Mouse (Mus musculus) v-Abl transformed pro-B cells (cell line): ENCODE measurements around the gene Dab1.

ENCODE experiments used
- in situ Hi-C, 2 experiments: fragments of 400-800 bp; cut with MboI; formaldehyde crosslinking; loops; one replicate each; pipeline ENCODE4 v1.15.1; 2025; ENCODE audit not compliant: unreplicated experiment in 2 of 2

Gene Dab1

GRCm38 (mm10) chr4:104691026-104691425 lies 1071.9 kb downstream of the Dab1 start:
- in situ Hi-C loops: no loop called here

DNA sequence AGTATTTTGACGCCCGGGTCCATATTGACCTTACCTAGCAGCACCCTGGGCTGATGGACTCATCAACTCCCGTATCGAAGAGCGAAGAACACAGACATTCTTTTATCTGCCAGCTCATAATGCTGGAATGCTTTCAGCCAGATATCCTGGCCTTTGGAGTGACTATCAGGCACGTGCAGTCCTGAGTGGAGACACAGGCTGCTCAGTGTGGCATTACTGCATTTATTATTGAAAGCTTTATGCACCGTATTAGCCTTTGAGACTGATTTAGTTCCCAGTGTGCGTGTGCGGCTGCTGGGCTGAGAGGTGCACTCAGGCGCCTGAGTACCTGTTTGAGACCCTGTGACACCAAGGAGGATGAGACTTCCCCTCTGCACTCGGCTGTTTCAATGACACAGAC lies 1075.0 kb downstream of the Dab1 start:
- in situ Hi-C loops: no loop called here

DNA sequence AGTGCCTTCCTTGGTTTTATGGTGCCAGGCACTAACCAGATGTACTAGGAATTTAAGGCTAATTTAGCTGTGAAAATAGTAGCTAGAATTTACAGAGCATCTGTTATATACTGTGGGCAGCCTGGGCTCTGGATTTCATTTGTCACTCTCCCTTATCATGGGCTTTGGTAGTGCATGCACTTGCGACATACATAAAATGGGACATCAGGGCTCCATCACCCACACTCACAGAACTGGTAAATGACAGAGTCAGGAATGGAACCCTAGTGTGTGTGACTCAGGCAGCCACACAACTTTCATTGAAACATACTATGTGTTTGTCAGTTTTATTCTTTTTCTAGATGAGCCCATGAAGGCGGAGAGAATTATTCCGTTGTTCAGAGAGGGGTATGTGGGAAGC lies 1077.4 kb downstream of the Dab1 start:
- in situ Hi-C loops: no loop called here

GRCm38 (mm10) chr4:104697703-104698102 lies 1078.5 kb downstream of the Dab1 start:
- in situ Hi-C loops: no loop called here

- in situ Hi-C loops: no loop called here
These were observed 1086.8 kb downstream of the Dab1 start for GRCm38 (mm10) chr4:104705664-104706645.

GRCm38 (mm10) chr4:104712338-104713083 lies 1093.4 kb downstream of the Dab1 start:
- in situ Hi-C loops: no loop called here

- in situ Hi-C loops: no loop called here
These were observed 1095.9 kb downstream of the Dab1 start for GRCm38 (mm10) chr4:104714925-104715519.

GRCm38 (mm10) chr4:104715857-104716256 lies 1096.7 kb downstream of the Dab1 start:
- in situ Hi-C loops: no loop called here

- in situ Hi-C loops: no loop called here
These were observed 1097.3 kb downstream of the Dab1 start for GRCm38 (mm10) chr4:104716506-104716905.

GRCm38 (mm10) chr4:104718973-104719795 lies 1100.0 kb downstream of the Dab1 start:
- in situ Hi-C loops: no loop called here

DNA sequence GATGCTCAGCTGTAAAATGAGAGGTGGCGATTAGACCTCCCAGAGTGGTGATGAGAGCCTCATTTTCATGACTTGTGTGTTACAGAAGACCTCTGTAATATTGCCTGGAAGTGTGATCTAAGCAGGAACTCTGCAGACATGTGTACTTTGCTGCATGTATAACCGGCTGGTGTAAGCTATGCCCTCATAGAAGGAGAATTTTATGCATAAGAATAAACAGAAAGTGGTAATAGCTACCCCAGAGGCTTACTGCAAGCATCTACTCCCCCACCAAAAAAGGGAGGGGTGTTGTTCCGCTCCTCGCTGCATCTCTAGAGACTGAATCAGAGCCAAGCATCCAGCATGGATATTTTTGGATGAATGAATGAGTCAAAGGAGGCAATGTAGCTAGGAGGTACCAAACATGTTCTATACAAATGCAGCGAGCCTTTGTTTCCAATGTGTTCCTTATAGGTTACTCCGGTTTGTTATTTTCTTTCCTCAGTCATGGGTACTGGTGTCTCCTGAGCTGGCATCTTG lies 1104.4 kb downstream of the Dab1 start:
- in situ Hi-C loops: no loop called here

DNA sequence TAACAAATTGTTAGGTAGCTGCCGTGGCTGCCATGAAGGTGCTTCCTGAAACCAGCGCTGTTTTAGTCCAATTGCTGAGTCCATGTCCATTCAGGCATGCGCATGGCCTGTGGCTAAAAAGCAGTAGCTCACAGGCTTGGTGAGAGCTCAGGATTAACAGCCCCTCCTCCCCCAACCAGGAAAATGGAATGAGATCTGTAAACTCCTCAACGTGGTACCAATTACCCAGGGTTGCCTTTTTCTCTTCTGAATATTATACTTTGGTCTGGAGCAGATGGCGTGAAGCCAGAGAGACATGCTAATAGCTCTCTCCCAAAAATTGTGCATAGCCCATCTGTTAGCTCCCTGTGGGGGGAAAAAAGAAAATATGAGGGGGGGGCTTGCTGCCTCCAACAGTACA lies 1105.1 kb downstream of the Dab1 start:
- in situ Hi-C loops: no loop called here

GRCm38 (mm10) chr4:104725673-104726072 lies 1106.5 kb downstream of the Dab1 start:
- in situ Hi-C loops: no loop called here

DNA sequence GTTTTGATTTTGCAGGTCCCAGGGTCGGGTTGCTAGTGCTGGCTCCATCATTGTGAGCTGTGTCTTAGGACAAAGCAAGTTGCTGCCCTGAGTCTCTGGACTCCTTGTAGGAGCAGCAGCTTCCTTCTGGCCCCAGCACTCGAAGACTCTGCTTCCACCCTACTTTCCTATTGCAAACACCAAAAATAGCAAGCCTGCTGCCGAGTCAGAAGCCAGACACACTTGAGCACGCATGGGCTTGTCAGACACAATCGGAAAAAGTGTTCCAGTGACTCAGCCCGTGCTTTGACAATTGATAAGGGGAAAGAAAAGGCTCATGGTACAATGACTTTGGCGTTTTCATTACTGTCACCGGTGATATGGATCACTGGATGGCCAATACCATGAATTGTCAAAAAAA lies 1110.0 kb downstream of the Dab1 start:
- in situ Hi-C loops: no loop called here

DNA sequence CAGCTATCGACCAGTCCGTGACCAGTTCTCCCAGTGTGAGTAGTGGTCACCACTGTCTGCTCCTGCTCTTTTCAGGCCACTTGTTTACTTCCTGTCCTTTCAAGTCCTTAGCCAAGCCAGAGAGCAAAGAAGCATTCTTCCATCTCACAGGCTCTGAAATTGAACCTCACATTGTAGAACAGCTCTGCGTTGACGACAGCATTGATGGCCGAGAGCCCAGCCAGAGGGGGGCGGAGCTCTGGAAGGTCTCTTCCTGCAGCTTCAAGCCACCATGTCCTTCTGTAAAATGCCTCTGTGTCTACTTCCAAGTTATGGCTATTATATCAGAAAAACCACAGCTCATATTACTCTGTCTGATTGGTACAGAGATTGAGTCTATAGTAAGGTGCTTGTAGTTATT lies 1127.3 kb downstream of the Dab1 start:
- in situ Hi-C loops: no loop called here

DNA sequence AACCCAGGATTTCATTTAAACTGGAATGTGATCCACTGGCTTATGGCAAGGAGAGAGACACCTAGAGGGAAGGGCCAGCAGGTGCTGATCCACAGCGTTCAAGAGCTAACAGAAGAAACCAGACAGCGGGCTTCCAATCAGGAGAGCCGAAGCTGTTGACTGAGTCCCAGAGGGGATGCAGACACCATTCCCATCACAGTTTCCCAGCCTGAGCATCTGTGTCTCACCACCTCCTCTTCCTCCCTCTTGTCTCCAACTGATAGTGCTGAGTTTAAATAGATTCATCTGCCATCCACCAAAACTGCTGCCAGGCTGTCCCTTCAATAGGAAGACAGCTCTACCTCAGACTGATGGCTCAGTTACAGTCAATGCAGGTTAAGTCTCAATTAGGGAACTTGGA lies 1134.9 kb downstream of the Dab1 start:
- in situ Hi-C loops: no loop called here

DNA sequence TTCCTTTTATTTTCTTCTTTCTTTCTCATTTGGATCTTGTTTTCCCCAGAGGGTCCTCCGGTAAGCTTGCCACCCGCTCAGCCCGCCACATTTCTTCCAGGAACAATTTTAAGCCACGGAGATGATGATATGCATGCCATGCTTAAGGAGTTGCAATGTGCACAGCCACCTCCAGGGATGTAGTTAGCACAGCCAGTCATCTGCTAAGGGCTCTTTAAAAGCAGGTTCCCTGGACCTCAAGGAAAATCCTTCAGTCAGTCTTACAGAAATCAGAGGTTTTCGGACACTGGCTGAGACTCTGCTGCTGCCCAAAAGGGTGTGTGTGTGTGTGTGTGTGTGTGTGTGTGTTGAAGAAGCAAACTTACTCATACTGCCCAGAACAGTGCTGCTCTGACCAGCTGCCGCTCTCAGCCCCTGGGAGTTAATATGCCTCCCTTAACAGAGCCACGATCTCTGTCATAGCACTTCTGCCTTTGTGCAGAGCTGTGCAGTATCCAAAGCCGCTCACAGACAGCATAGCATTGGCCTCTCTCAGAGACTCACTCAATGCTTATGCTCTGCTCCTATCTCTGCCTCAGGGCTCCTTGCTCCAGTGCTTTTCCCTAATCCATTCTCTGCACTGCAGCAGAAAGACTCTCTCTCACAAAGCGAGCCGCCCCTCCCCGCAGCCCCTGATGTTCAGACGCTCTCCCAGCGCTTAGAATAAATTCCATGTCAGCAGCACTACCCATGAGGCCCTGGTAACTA lies 1141.9 kb downstream of the Dab1 start:
- in situ Hi-C loops: no loop called here

GRCm38 (mm10) chr4:104766065-104766464 lies 1146.9 kb downstream of the Dab1 start, which contains the start of gene C8b:
Gene C8b, plus strand, starts transcription at chr4:104766317.
- in situ Hi-C loops: no loop called here

GRCm38 (mm10) chr4:104768190-104768589 lies 1149.0 kb downstream of the Dab1 start:
- in situ Hi-C loops: no loop called here
